Mouse (Mus musculus): ENCODE results near the gene Gatad2b. TPM values are rescaled to one million over a fixed set of nuclear protein-coding genes. Genes with fewer than 3 reads are reported as not detected.

The Gatad2b gene
- polyA plus RNA-seq, 1 experiment from 2014 or later: 16.0 TPM

DNA sequence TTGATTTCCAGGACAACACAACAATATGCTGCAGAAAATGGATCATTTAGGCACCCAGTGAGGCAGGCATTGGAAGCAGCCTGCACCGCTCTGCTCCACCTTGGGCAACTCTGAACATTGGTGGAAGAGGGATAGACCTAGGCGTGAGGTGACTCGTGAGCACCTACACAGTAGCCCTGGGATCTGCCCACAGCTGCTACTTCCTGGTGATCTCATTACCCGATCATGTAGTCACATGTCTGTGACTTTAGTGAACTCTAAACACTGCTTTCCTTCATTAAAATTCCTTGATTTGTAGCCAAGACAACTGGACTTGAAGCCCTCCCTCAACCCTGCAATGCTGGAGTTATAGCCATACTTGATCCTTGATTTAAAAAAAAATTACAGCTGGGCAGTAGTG lies 81.4 kb downstream of the Gatad2b start:
- H3K9ac ChIP-seq (replicated peaks): no peak overlapping the region
- no peak for ATAC-seq
- no peaks in the 10 kb centered on the region for H3K9me3 ChIP-seq
- peaks cover 9% of the 10 kb centered on the region; the same call in 1 of the 2 replicates for H3K4me1 ChIP-seq (replicated peaks)
- no peak overlapping the region for H3K27ac ChIP-seq
- H3K27me3 ChIP-seq: no peaks in the 10 kb centered on the region
- H3K4me2 ChIP-seq (replicated peaks): no peak overlapping the region
- H3K36me3 ChIP-seq: no peaks in the 10 kb centered on the region
- no peak overlapping the region for H3K4me3 ChIP-seq (replicated peaks)
- WGBS: 87% methylated on average over 4 of the region's 4 CpGs

DNA sequence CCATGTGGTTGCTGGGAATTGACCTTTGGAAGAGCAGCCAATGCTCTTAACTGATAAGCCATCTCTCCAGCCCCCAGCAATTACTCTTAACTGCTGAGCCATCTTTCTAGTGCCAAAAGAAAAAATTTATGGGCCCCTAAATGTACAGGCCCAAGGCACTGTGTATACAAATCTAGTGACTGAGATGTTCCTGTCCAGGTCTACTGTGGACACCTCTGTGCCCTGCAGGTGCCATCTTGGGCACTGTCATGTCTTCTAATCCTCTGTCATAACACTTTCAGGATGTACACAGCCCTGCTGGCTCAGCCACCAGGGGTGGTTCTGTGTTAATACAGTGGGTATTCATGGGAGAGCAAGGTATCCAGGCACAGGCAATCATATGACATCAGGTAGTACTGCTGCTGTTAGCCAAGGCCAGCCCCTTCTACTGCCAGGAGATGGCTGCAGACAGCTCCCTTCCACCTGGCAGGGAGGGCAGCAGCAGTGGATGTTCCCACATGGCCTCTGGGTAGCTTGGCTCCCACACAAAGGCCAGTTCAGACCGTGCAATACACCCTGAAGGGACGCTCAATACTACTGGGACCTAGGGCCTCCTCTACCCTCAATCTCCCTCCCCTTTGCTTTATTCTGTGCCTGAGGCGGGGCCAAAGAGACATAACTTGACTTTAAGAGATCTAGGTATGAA lies 82.7 kb downstream of the Gatad2b start:
- no peaks in the 10 kb centered on the region for H3K36me3 ChIP-seq
- no peak overlapping the region for H3K4me3 ChIP-seq (replicated peaks)
- peaks cover 9% of the 10 kb centered on the region; the same call in 1 of the 2 replicates for H3K4me1 ChIP-seq (replicated peaks)
- H3K4me2 ChIP-seq (replicated peaks): no peak overlapping the region
- 19% methylated on average over 3 of the region's 3 CpGs for WGBS
- no peak overlapping the region for H3K27ac ChIP-seq
- no peak overlapping the region; the same call in 1 of the 2 replicates for H3K9ac ChIP-seq (replicated peaks)
- ATAC-seq: no peak
- no peaks in the 10 kb centered on the region for H3K27me3 ChIP-seq
- H3K9me3 ChIP-seq: no peaks in the 10 kb centered on the region

DNA sequence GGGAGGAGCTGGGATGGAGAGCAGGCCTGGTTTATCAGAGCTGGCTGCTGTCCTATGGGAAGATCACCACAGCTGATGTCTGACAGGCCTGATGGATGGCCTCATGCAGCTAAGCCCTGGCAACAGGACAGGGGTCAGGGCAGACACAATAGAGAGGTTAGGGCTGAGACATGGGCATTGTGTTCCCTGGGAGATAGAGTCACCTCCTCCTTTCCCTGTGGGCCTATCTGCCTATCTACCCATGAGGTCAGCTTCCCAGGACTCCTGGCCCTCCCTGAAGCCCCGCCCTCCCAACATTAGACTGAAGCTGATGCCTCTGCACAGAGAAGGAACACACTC lies 83.2 kb downstream of the Gatad2b start:
- Histone ChIP-seq H3K27ac (no peak overlapping the region), H3K36me3 (no peaks in the 10 kb centered on the region), H3K9me3 (no peaks in the 10 kb centered on the region), H3K9ac (replicated peaks) (no peak overlapping the region; the same call in 1 of the 2 replicates), H3K4me3 (replicated peaks) (no peak overlapping the region), H3K27me3 (no peaks in the 10 kb centered on the region), H3K4me2 (replicated peaks) (no peak overlapping the region), H3K4me1 (replicated peaks) (peaks cover 9% of the 10 kb centered on the region; the same call in 1 of the 2 replicates)
- ATAC-seq: no peak
- 50% methylated on average over 1 of the region's 1 CpGs for WGBS

DNA sequence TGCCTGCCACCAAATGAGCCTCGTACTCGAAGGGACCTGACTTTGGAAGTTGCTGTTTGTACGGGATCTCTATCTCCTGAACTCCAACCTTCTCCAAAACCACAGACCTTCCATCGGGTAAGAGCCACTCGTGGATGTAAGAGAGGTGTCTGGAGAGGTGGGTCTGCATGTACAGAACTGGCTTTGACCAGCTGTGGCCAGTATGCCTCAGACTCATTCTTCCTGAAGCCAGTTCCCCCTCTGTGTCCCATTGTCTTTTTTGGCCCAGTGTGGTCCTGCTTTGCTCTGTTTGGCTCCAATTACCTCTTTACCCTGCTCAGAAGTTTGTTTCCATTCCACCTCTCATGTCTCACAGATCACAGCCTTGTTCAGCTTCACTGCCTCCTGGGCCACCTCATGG lies 85.5 kb downstream of the Gatad2b start:
- no peak overlapping the region for H3K27ac ChIP-seq
- H3K9ac ChIP-seq (replicated peaks): no peak overlapping the region
- ATAC-seq: no peak
- no peaks in the 10 kb centered on the region for H3K9me3 ChIP-seq
- H3K4me3 ChIP-seq (replicated peaks): no peak overlapping the region
- 75% methylated on average over 5 of the region's 5 CpGs for WGBS
- H3K4me1 ChIP-seq (replicated peaks): peaks cover 9% of the 10 kb centered on the region; the same call in 1 of the 2 replicates
- H3K36me3 ChIP-seq: no peaks in the 10 kb centered on the region
- H3K4me2 ChIP-seq (replicated peaks): no peak overlapping the region
- no peaks in the 10 kb centered on the region for H3K27me3 ChIP-seq

DNA sequence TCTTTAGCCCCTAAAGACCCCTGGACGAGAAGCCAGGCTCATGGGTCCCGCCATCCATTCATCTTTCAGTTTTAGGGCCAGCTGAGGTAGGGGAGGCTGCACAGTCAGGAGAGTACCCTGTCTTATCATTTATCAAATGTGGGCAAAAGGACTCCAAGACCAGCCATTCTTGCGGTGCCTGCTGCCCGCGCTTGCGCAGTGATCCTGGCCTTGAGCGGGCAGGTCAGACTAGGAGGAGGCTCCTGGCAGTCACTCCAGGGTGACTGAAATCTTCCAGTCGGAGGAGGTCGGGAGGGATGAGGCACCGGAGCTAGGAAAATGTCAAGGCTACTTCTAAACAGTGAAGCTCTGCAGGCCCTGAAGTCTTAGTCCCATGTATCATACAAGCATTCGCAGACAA lies 88.7 kb downstream of the Gatad2b start:
- 75% methylated on average over 11 of the region's 11 CpGs for WGBS
- Histone ChIP-seq H3K36me3 (peaks cover 20% of the 10 kb centered on the region), H3K4me3 (replicated peaks) (no peak overlapping the region), H3K9ac (replicated peaks) (no peak overlapping the region), H3K4me2 (replicated peaks) (no peak overlapping the region), H3K4me1 (replicated peaks) (0 out of 2 replicates have a peak, but pooled peaks cover under 1% of the 10 kb centered on the region), H3K9me3 (no peaks in the 10 kb centered on the region), H3K27me3 (no peaks in the 10 kb centered on the region), H3K27ac (no peak overlapping the region)
- no peak for ATAC-seq

DNA sequence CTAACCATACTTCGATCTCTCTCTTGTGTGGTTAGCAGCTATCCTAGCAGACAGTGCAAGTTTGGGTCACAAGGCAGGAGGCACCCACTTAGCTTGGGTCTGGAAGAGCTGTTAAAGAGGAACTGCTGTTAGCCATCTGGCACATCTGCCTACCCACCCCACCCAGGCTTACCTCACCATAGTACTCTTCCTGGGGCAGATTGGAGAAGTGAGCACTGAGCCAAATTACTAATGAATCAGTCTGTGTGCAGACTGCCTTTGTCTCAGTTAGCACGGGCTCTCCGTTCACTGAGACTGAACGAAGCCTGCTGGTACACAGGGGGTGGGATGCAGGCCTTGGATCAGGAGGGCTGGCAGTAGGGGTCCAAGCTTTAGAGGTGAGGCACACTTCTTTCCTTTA lies 90.7 kb downstream of the Gatad2b start:
- no peaks in the 10 kb centered on the region for H3K9me3 ChIP-seq
- no peak overlapping the region for H3K27ac ChIP-seq
- H3K4me2 ChIP-seq (replicated peaks): no peak overlapping the region
- peaks cover 26% of the 10 kb centered on the region for H3K36me3 ChIP-seq
- peaks cover 20% of the 10 kb centered on the region for H3K4me1 ChIP-seq (replicated peaks)
- H3K27me3 ChIP-seq: no peaks in the 10 kb centered on the region
- H3K9ac ChIP-seq (replicated peaks): no peak overlapping the region
- 76% methylated on average over 4 of the region's 4 CpGs for WGBS
- H3K4me3 ChIP-seq (replicated peaks): no peak overlapping the region
- no peak for ATAC-seq

DNA sequence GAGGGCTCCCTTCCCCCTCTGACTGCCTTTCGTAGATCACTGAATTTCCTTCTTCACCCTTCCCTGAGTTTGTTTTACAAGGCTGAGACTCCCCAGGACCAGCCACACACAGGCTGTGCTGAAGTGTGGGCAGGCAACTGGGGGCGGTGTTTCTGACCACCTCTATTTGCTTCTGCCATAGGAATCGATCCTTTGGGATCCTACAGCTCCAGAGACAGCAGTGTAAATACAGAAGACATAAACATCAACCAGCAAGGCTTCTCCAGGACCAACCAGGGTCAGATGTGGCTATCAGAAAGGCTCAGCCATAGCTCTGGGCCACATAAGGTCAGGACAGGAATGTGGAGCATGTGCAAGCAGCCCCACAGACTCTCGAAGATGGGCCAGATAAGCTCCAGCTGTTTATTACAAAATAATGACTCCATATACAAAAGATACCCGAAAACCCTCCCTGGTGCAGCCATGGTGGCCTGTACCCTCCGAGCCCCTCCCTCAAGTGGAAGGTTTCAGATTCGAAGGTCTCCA lies 91.9 kb downstream of the Gatad2b start:
- ATAC-seq: no peak
- no peak overlapping the region for H3K4me3 ChIP-seq (replicated peaks)
- H3K9me3 ChIP-seq: no peaks in the 10 kb centered on the region
- no peak overlapping the region for H3K9ac ChIP-seq (replicated peaks)
- H3K4me2 ChIP-seq (replicated peaks): no peak overlapping the region
- peaks cover 31% of the 10 kb centered on the region for H3K4me1 ChIP-seq (replicated peaks)
- WGBS: 85% methylated on average over 7 of the region's 7 CpGs
- H3K27me3 ChIP-seq: no peaks in the 10 kb centered on the region
- peaks cover 26% of the 10 kb centered on the region for H3K36me3 ChIP-seq
- no peak overlapping the region for H3K27ac ChIP-seq

DNA sequence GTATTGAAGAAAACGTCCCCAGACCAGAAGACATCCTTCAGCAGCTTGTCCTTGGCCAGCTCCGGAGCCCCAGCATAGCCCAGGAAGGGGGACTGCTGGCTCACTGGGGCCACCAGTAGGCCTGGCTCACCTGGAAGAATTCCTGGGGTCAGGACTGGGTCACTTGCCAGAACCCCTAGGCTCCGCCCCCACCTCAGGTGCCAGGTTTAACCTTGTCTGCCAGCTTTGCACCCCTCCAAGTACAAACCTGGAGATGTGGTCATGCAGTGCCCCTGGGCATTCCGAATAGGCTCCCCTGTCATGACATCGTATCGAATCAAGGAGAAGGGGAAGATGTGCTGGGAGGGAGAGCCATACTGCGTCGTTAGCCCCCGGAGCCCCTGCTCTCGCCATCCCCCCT lies 93.8 kb downstream of the Gatad2b start:
- Histone ChIP-seq H3K4me1 (replicated peaks) (peaks cover 41% of the 10 kb centered on the region), H3K27me3 (no peaks in the 10 kb centered on the region), H3K9me3 (no peaks in the 10 kb centered on the region), H3K4me2 (replicated peaks) (no peak overlapping the region), H3K4me3 (replicated peaks) (no peak overlapping the region; the same call in 1 of the 2 replicates), H3K36me3 (peaks cover 38% of the 10 kb centered on the region), H3K9ac (replicated peaks) (0 out of 2 replicates have a peak overlapping the region, but pooled peaks have one; percentile 92), H3K27ac (no peak overlapping the region)
- 95% methylated on average over 10 of the region's 10 CpGs for WGBS
- ATAC-seq: no peak

DNA sequence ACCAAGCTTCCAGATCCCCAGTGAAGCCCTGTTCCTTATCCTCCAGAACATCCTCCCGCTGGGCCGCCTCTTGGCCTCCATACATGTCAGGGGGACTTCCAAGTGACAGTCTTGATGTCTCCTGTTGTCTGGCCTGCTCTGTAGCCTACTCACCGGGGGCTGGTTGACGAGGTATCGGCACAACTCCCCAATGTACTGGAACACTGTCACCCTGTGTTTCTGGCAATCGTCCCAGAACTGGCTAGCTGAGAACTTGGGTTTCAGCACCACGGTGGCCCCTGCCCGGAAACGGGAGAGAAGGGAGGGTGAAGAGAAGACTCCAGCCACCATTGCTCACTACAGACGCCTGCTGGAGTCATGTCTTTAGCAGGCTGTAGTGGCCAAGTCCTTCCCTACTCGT lies 94.5 kb downstream of the Gatad2b start:
- Histone ChIP-seq H3K9ac (replicated peaks) (peak overlapping the region; percentile 92; the same call in 1 of the 2 replicates), H3K27me3 (no peaks in the 10 kb centered on the region), H3K27ac (no peak overlapping the region), H3K36me3 (peaks cover 44% of the 10 kb centered on the region), H3K9me3 (no peaks in the 10 kb centered on the region), H3K4me1 (replicated peaks) (peaks cover 41% of the 10 kb centered on the region), H3K4me3 (replicated peaks) (peak overlapping the region; percentile 69), H3K4me2 (replicated peaks) (peak overlapping the region; percentile 75)
- WGBS: 72% methylated on average over 11 of the region's 11 CpGs
- no peak for ATAC-seq

DNA sequence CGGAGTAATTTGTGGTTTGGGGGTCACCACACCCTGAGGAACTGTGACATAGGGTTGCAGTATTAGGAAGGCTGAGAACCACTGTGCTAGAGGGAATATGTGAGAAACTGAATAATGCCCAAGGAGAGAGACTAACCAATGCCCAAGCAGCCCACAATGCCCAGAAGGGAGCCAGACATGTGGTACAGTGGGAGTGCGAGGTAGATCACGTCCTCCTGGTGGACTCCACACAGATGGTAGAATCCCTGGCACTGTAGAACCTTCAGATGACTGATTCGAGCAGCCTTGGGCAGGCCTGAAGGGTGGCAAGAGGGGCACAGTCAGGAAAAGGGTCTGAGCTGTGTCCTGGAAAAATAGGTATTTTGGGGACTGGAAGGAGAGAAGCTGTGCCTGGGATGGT lies 95.2 kb downstream of the Gatad2b start:
- Histone ChIP-seq H3K27ac (no peak overlapping the region), H3K9ac (replicated peaks) (peak overlapping the region; percentile 92), H3K4me2 (replicated peaks) (peak overlapping the region; percentile 75), H3K27me3 (no peaks in the 10 kb centered on the region), H3K4me3 (replicated peaks) (peak overlapping the region; percentile 69), H3K9me3 (no peaks in the 10 kb centered on the region), H3K36me3 (peaks cover 51% of the 10 kb centered on the region), H3K4me1 (replicated peaks) (peaks cover 41% of the 10 kb centered on the region)
- WGBS: 81% methylated on average over 4 of the region's 4 CpGs
- ATAC-seq: no peak

DNA sequence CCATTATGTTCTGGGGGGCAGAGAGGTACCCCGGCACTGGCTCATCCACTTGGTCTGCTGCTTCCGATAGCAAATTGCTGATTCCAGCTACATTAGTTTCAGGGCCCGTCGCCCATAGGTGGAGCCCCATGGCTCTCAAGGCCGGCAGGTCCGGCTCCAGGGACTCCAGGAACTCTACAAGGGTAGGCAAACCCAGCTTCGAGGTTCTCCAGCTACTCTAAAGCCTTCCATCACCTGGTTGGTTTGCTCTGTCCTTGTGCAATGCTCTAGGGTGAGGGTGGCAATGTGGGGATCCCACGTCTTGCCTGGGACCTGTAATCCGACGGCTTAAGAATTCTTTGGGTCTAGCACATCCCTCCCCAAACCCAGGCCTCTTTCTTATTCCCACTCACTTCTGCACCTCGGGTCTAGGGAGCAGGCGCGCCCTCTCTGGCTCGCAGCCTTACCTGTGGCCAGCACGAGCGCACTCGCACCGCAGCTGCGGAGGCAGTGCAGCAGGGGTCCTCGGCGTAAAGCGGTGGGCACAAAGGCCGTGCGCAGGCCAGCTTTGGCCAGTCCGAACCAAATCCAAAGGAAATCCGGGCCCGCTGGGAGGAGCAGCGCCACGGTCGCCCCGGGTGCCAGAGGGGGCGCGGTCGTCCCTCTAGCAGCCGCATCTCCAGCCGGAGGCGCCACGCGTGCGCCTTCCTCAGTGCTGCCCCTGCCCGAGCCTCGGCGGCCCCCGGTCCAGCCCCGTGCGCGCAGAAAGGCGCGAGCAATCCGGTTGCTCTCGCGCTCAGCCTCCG lies 95.9 kb downstream of the Gatad2b start:
- peak; percentile 84 for ATAC-seq
- H3K4me1 ChIP-seq (replicated peaks): peaks cover 41% of the 10 kb centered on the region

More for the DNA sequence above, 95.9 kb downstream of the Gatad2b start:
- H3K4me3 ChIP-seq (replicated peaks): peak overlapping the region; percentile 69
- no peaks in the 10 kb centered on the region for H3K27me3 ChIP-seq
- H3K36me3 ChIP-seq: peaks cover 59% of the 10 kb centered on the region
- peak overlapping the region; percentile 92 for H3K27ac ChIP-seq
- peak overlapping the region; percentile 75 for H3K4me2 ChIP-seq (replicated peaks)
- H3K9ac ChIP-seq (replicated peaks): peak overlapping the region; percentile 92
- WGBS: 4% methylated on average over 53 of the region's 53 CpGs
- no peaks in the 10 kb centered on the region for H3K9me3 ChIP-seq
